Mouse (Mus musculus) forebrain, postnatal 0 days (tissue): ENCODE measurements around the gene Nobox. TPM values are rescaled to one million over a fixed set of nuclear protein-coding genes. Genes with fewer than 3 reads are reported as not detected.
A peak's percentile ranks its signal among the peaks of the same experiment; 100 is the strongest.

Experiments
- ATAC-seq: fragments of 200-750 bp; cut with Nextera tagmentation; 2 replicates; pipeline ENCODE4 v1.8.0; 2017; ENCODE audit warnings: mild to moderate bottlenecking, moderate library complexity
- DNase-seq: peaks from one replicate; pipeline ENCODE4 v3.0.0-alpha.2; 2015
- H3K27ac ChIP-seq: fragments of 300-500 bp; sonication (generic); 2 replicates; pipeline ENCODE4 v1.5.1; 2014; ENCODE audit warnings: low read depth, mild to moderate bottlenecking, antibody characterized with exemption, low read length, moderate library complexity, mixed read lengths
- H3K27me3 ChIP-seq: fragments of 300-500 bp; sonication (generic); 2 replicates; pipeline ENCODE4 v1.6.1; 2014; ENCODE audit warnings: mild to moderate bottlenecking, low read length, mixed read lengths; ENCODE audit not compliant: insufficient read depth
- H3K36me3 ChIP-seq: fragments of 300-500 bp; sonication (generic); 2 replicates; pipeline ENCODE4 v1.6.1; 2014; ENCODE audit warnings: mild to moderate bottlenecking, moderate library complexity; ENCODE audit not compliant: insufficient read depth
- H3K4me1 ChIP-seq: fragments of 300-500 bp; sonication (generic); 2 replicates; pipeline ENCODE4 v1.6.1; 2014; ENCODE audit warnings: antibody characterized with exemption; ENCODE audit not compliant: insufficient read depth
- H3K4me2 ChIP-seq: fragments of 300-500 bp; sonication (generic); 2 replicates; pipeline ENCODE4 v1.6.1; 2014; ENCODE audit warnings: low read depth, mild to moderate bottlenecking, moderate library complexity
- H3K4me3 ChIP-seq: fragments of 300-500 bp; sonication (generic); 2 replicates; pipeline ENCODE4 v1.5.1; 2014; ENCODE audit warnings: low read depth, low read length, mixed read lengths
- H3K9ac ChIP-seq: fragments of 300-500 bp; sonication (generic); 2 replicates; pipeline ENCODE4 v1.6.1; 2014; ENCODE audit warnings: mild to moderate bottlenecking
- H3K9me3 ChIP-seq: fragments of 300-500 bp; sonication (generic); 2 replicates; pipeline ENCODE4 v1.6.1; 2016; ENCODE audit warnings: low read length
- CTCF ChIP-seq: sonication (generic); IDR thresholded peaks from 2 replicates; pipeline ENCODE4 v1.5.1; 2016; ENCODE audit warnings: antibody characterized with exemption, control low read depth, low read depth
- WGBS: fragments of 180-500 bp; shearing (Covaris S2); extraction: QIAGEN DNeasy Blood & Tissue Kit; methylation state at CpG from one replicate; pipeline ENCODE4 v1.1.7; 2014; 5-methylcytosine and 5-hydroxymethylcytosine counted together
- polyA plus RNA-seq: library from polyadenylated mRNA; unstranded; fragments of >200 nt; fragmentation: Nextera tagmentation; extraction: Ambion mirVana; gene quantifications from 2 replicates; pipeline ENCODE4 v1.2.1, GENCODE M21; 2015
- total RNA-seq: library from RNA; depleted of rRNA; stranded (reverse); fragments of >200 nt; gene quantifications from 2 replicates; pipeline ENCODE4 v1.2.3, GENCODE M21; 2014; rRNA removed

Gene Nobox
- total and polyA plus RNA-seq, 2 experiments from 2014 or later, result 0.12 TPM; not detected in 1

DNA sequence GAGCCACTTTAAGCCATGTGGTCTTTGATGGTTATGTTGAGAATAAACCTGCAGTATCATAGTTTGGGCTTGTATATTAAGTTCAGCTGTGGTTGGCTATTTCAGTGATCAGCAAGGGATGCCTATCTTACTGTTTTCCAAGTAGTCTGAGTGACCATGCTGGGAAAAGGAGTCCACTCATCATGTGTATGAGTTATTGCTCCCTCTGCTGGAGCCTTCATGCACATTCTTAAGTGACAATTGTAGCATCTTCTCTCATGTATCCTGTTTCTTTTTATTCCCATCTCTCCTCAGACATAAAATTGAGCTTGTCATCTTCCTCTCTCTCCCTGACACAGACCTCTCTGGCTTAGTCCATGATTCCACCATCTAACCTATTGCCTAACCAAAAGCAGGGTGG lies 31.1 kb downstream of the Nobox start:
- Histone ChIP-seq H3K27ac (no peak overlapping the region), H3K4me3 (no peak overlapping the region), H3K9ac (no peak overlapping the region), H3K36me3 (no peaks in the 10 kb centered on the region), H3K9me3 (no peaks in the 10 kb centered on the region), H3K4me1 (no peaks in the 10 kb centered on the region), H3K4me2 (no peak overlapping the region), H3K27me3 (no peaks in the 10 kb centered on the region)
- no peak for ATAC-seq
- peak; percentile 49 for TF ChIP-seq CTCF
- no peak for DNase-seq

DNA sequence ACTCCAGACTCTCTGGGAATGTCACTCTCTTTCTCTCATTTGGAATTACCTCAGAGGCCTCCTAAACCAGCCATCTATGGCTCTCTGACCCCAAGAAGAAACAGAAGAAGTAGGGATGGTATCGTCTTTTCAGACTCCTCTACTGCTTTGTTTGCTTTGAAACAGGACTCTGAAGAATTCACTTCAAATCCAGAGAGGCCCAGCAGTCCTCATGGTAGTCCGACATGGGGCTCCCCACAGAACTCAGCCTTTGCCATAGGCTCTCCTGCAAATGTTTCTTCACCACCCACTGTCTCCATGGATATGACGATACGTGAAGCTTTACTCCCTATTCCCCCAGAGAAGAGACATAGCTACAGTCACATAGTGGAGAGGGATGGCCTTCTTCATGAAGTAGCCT lies 35.2 kb downstream of the Nobox start:
- H3K9ac ChIP-seq, result no peak overlapping the region
- H3K4me1 ChIP-seq, result no peaks in the 10 kb centered on the region
- ATAC-seq (no peak), DNase-seq (no peak)
- H3K9me3 ChIP-seq, result no peaks in the 10 kb centered on the region
- WGBS, result 88% methylated on average over 4 of the region's 4 CpGs
- H3K36me3 ChIP-seq, result no peaks in the 10 kb centered on the region
- TF ChIP-seq CTCF, result no peak
- H3K27ac ChIP-seq, result no peak overlapping the region
- H3K4me2 ChIP-seq, result no peak overlapping the region
- H3K27me3 ChIP-seq, result no peaks in the 10 kb centered on the region
- no peak overlapping the region for H3K4me3 ChIP-seq

- no peak for TF ChIP-seq CTCF
- Histone ChIP-seq H3K4me1 (no peaks in the 10 kb centered on the region), H3K27ac (no peak overlapping the region), H3K4me3 (no peak overlapping the region), H3K9ac (no peak overlapping the region), H3K9me3 (no peaks in the 10 kb centered on the region), H3K27me3 (no peaks in the 10 kb centered on the region), H3K36me3 (no peaks in the 10 kb centered on the region), H3K4me2 (no peak overlapping the region)
- ATAC-seq, result no peak
- no peak for DNase-seq
Observed at GRCm38 (mm10) chr6:43272597-43272996, 36.8 kb downstream of the Nobox start.

DNA sequence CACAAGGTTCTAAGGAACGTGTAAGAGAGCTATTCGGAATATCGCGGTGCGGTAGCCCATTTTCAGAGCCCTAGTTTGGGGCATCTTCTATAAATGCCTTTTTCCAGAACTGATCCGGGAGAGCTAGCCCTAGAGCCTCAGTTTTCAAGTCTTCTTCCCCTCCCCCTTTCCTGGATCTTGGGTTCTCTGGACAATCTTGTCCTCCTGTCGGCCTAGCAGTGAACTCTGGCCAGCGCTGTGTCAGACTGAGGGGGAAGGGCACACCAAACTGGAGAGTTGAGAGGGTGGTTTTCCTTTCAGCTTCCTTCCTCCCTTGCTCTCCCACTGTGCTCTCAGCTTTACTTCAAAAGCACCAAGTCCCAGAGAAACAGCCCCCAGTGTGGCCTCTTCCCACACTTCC lies 43.0 kb downstream of the Nobox start:
- no peak overlapping the region for H3K27ac ChIP-seq
- peaks cover 11% of the 10 kb centered on the region; the same call in 1 of the 2 replicates for H3K27me3 ChIP-seq
- WGBS, result 11% methylated on average over 8 of the region's 8 CpGs
- ATAC-seq, result peak; percentile 36; the same call in 1 of the 2 replicates
- no peaks in the 10 kb centered on the region for H3K36me3 ChIP-seq
- H3K4me3 ChIP-seq, result peak overlapping the region; percentile 37
- no peaks in the 10 kb centered on the region for H3K4me1 ChIP-seq
- H3K9ac ChIP-seq, result 0 out of 2 replicates have a peak overlapping the region, but pooled peaks have one; percentile 26
- H3K9me3 ChIP-seq, result no peaks in the 10 kb centered on the region
- DNase-seq, result no peak
- TF ChIP-seq CTCF, result no peak
- peak overlapping the region; percentile 66 for H3K4me2 ChIP-seq

DNA sequence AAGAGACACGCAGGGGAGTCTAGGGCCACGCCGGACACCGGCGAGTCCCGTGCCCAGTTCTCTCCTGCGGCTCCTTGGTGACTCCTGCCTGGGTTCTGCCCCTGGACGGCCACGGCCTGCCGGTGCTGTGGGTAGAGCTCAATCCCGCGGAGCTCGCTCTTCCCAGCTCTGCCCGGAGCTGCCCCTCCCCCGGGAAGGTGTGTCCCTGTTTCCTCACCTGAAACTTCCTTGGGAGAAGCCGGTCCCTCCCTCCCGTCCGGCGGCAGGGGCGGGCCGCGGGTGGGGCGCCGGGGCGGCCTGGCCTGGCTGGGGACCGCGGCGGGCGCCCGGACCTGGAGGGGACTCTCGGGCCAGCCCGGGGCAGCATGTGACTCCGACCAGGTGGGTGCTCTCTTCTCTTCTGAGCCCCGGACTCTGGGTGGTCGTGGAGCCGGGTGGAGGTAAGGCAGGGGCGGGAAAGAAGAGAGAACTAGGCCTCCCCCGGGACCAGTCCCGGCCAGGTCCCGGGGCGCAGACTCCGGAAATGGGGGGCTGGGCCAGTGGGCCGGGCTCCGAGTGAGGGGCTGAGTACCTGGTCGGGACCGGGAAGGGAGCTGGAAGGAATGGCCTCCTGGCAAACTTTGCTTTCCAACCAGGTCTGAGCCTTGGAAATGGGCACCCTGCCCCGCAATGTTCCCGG lies 43.9 kb downstream of the Nobox start, which contains the start of gene Arhgef5:
TSS of gene Arhgef5 (plus strand) at position 220 of the 679 bp plus-strand sequence.
- peak within 1 kb of the TSS; percentile 26; the same call in 1 of the 2 replicates for H3K9ac ChIP-seq
- no peak for DNase-seq
- H3K27ac ChIP-seq, result no peak within 1 kb of the TSS
- WGBS, result 2% methylated on average over 40 of the region's 48 CpGs
- no peak for TF ChIP-seq CTCF
- peak within 1 kb of the TSS; percentile 66 for H3K4me2 ChIP-seq
- H3K4me1 ChIP-seq, result no peaks in the 10 kb centered on the region
- no peaks in the 10 kb centered on the region for H3K9me3 ChIP-seq
- peaks cover 11% of the 10 kb centered on the region; the same call in 1 of the 2 replicates for H3K27me3 ChIP-seq
- peak within 1 kb of the TSS; percentile 37 for H3K4me3 ChIP-seq
- ATAC-seq, result peak; percentile 53; the same call in 1 of the 2 replicates
- H3K36me3 ChIP-seq, result no peaks in the 10 kb centered on the region

- no peaks in the 10 kb centered on the region for H3K36me3 ChIP-seq
- no peak overlapping the region for H3K9ac ChIP-seq
- H3K27me3 ChIP-seq, result peaks cover 11% of the 10 kb centered on the region; the same call in 1 of the 2 replicates
- DNase-seq (no peak), ATAC-seq (no peak)
- 78% methylated on average over 2 of the region's 2 CpGs for WGBS
- H3K4me1 ChIP-seq, result no peaks in the 10 kb centered on the region
- no peaks in the 10 kb centered on the region for H3K9me3 ChIP-seq
- no peak overlapping the region for H3K4me3 ChIP-seq
- no peak for TF ChIP-seq CTCF
- H3K4me2 ChIP-seq, result no peak overlapping the region
- no peak overlapping the region for H3K27ac ChIP-seq
Observed at GRCm38 (mm10) chr6:43260756-43261155, 48.6 kb downstream of the Nobox start.

DNA sequence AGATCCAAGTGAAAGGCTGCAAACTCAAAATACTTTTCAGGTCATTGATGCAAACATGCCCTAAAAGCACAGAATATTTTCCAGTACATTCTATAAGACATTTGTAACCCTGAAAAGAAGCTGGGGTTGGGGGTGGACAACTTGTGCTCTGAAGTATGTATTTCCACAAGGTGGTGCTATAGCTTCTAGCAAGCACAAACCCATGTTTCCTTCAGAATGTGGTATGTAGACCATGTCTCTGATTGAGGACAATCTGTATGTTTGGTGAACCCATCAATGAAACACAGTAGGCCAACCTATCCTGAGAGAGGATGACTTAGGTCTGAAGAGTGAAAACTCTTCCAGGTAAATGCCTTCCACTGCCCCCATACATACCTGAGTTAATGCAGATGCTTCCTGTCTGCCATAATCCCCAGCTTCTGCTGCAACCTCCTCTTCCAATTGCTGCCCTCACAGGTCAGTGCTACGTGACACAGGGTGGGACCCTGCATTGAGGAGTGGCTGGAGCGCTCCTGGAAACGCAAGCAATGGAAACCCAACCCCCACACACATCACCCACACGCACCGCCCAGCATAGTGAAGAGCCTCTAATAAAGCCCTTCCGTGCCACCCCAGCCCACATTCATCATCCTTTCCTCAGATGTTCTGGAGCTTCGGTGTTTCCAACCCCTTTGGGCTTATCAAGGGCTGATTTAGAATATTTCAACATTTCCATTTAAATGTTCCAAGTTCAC lies 55.0 kb downstream of the Nobox start:
- no peak for DNase-seq
- Histone ChIP-seq H3K9ac (no peak overlapping the region), H3K27ac (no peak overlapping the region), H3K4me3 (no peak overlapping the region), H3K9me3 (no peaks in the 10 kb centered on the region), H3K36me3 (no peaks in the 10 kb centered on the region), H3K4me2 (no peak overlapping the region), H3K4me1 (no peaks in the 10 kb centered on the region), H3K27me3 (no peaks in the 10 kb centered on the region)
- 69% methylated on average over 7 of the region's 7 CpGs for WGBS
- ATAC-seq, result no peak
- peak; percentile 50 for TF ChIP-seq CTCF

Other genes with a start within 250 kb of the Nobox start
- not detected in 2 replicates for gene Olfr441, start 203.2 kb downstream of the Nobox start, total RNA-seq
- not detected in 2 replicates for gene Olfr441, start 203.2 kb downstream of the Nobox start, polyA plus RNA-seq
- 0.15 and 0.19 TPM in 2 replicates for gene Olfr237-ps1, start 163.0 kb downstream of the Nobox start, total RNA-seq
- gene Olfr237-ps1, start 163.0 kb downstream of the Nobox start, polyA plus RNA-seq, result not detected in 2 replicates
- not detected in 2 replicates for gene Olfr437, start 146.3 kb downstream of the Nobox start, total RNA-seq
- gene Olfr437, start 146.3 kb downstream of the Nobox start, polyA plus RNA-seq, result not detected in 2 replicates
- gene Olfr13, start 137.4 kb downstream of the Nobox start, total RNA-seq, result not detected in 2 replicates
- gene Olfr13, start 137.4 kb downstream of the Nobox start, polyA plus RNA-seq, result not detected in 2 replicates
- not detected in 2 replicates for gene Olfr435, start 112.4 kb downstream of the Nobox start, total RNA-seq
- gene Olfr435, start 112.4 kb downstream of the Nobox start, polyA plus RNA-seq, result not detected in 2 replicates
- gene Olfr434, start 96.5 kb downstream of the Nobox start, total RNA-seq, result not detected in 2 replicates
- not detected in 2 replicates for gene Olfr434, start 96.5 kb downstream of the Nobox start, polyA plus RNA-seq
- not detected in 2 replicates for gene Olfr47, start 78.0 kb downstream of the Nobox start, total RNA-seq
- not detected in 2 replicates for gene Olfr47, start 78.0 kb downstream of the Nobox start, polyA plus RNA-seq
- gene Arhgef5, start 44.0 kb downstream of the Nobox start, total RNA-seq, result 2.3 and 3.3 TPM in 2 replicates
- gene Arhgef5, start 44.0 kb downstream of the Nobox start, polyA plus RNA-seq, result 1.3 and 1.6 TPM in 2 replicates